Mouse (Mus musculus): ENCODE data around the gene Atf6b.

Atf6b gene
- long read RNA-seq, experiment 1, transcript Atf6b-201 (18 exons, 2,566 nt), result major isoform, 14 of 22 reads
- long read RNA-seq, experiment 1, partial matches to known transcripts, result 2 of 22 reads
- long read RNA-seq, experiment 1, other reads (novel, unspliced or antisense), result 6 of 22 reads
- long read RNA-seq, experiment 2, transcript Atf6b-201 (18 exons, 2,566 nt), result major isoform, 13 of 21 reads
- long read RNA-seq, experiment 2, partial matches to known transcripts, result 4 of 21 reads
- long read RNA-seq, experiment 2, other reads (novel, unspliced or antisense), result 4 of 21 reads

DNA sequence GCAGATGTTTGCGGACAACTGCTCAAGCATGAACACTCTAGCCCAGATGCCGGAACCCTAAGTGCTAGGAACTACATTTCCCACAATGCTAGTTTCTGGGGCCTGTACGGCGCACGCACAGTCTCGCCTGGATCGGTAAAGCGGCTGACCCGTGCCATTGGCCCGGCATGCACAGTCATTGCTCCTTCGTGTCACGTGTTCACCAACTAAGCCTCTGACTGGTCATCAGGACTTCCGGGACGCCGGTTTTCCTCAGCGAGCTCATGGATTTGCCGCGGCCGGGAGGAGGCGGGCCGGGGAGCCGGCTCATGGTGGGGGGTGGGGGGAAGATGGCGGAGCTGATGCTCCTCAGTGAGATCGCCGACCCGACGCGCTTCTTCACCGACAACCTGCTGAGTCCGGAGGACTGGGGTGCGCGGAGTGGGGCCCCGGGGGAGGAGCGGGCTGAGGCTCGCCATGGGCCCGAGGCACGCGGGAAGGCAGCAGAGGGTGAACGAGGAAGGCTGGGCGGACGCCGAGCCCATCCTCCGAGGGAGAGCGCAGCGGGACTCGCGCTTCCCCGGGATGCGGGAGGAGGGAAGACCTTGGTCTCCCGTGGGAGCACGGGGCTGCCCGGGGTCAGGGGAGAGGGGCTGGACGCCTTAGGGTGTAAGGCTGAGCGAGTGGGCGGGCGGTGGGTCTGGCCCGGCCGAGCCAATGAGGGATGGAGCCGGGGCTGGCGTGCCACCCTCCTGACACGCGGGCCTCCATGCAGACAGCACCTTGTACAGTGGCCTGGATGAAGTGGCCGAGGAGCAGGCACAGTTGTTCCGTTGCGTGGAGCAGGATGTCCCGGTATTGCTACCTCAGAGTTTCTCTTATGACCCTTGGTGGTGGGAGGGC, at the start of gene Atf6b:
Gene Atf6b (plus strand): TSS at position 241 of the 882 bp plus-strand sequence.
- intact Hi-C loops (cut with DNase I), result no loop called here

DNA sequence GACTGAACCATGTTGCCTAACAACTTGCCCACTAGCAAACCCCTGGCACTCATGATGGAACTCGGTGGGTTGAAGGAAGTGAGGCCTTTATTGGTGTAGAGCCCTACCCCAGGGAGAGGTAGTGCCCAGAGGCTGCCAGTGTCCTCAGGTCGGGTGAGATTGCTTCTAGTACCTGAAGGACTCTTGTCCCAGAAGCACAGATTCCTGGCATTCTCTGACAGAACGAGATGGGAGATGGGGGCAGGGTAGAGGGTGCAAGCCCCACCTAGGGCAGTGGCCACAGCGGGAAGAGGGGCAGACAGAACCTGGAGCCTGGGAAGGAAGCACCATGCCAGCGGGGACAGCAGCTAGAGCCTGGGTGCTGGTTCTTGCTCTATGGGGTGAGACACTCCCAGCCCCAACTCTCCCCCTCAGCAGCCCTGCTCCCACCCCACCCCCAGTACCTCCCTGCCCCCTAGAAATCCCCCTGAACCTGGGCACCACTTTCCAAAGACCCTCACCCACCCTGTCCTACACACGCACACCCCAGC, 49.3 kb upstream of the Atf6b start, which contains the start of gene Ager:
Gene Ager (plus strand): TSS at position 297 of the 530 bp plus-strand sequence.
- intact Hi-C loops (cut with DNase I), result no loop called here

DNA sequence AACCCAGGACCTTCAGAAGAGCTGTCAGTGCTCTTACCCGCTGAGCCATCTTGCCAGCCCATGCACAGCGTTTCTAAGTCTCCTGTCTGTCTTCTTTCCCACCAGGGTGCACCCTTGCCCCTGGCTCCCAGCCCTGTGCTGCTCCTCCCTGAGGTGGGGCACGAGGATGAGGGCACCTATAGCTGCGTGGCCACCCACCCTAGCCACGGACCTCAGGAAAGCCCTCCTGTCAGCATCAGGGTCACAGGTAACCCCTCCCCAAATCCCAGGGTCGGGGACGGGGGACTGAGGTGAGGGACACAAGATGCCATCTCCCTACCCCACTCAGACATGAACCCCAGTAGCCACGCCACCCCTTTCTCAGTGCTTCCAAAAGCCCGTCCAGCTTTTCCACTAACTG, 47.1 kb upstream of the Atf6b start:
- intact Hi-C loops (cut with DNase I), result no loop called here

GRCm38 (mm10) chr17:34601796-34602195, 45.1 kb upstream of the Atf6b start:
- intact Hi-C loops (cut with DNase I), result no loop called here

- intact Hi-C loops (cut with DNase I), result no loop called here
These were observed 43.4 kb upstream of the Atf6b start, which contains the start of gene Rnf5 for GRCm38 (mm10) chr17:34603375-34604060. Rnf5 (minus strand) TSS chr17:34603690.

GRCm38 (mm10) chr17:34604061-34604508, 42.9 kb upstream of the Atf6b start, which contains the start of gene Agpat1:
Agpat1 (plus strand) TSS chr17:34604262.
- intact Hi-C loops (cut with DNase I), result no loop called here

DNA sequence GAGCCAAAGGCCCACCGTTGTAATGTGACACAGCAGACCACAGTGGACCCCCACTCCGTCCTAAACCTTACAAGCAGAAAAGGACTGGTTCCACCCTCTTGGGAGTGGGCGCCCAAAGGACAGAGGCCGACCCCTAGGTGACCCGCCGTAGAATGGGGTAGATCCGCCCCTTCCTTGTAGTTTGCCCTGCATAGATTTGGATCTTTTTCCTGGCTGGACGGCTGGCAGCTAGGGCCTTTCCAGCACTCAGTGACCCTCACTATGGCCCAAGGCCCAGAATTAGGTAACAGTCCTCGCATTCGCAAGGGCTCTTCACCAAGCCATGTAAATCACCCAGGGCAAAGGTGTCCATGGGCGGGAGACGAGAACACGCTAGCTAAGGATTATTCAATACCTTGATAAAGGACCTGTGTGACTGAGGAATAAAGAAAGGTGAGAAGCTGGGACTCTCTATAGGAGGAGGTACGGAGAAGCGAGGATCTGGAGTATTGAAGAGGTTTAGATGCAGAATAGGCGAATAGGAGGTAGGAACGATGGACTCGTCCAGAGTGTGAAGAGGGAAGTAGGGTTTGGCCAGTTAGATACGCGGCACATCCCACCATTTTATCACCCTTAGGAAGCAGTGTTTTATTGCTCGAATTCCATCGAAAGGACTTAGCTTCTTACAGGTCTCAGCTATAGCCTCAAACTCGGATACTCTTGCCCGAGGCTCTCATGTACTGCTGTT, 42.3 kb upstream of the Atf6b start:
- intact Hi-C loops (cut with DNase I), result no loop called here

GRCm38 (mm10) chr17:34605609-34606008, 41.3 kb upstream of the Atf6b start:
- intact Hi-C loops (cut with DNase I), result no loop called here

GRCm38 (mm10) chr17:34606186-34607039, 40.5 kb upstream of the Atf6b start:
- intact Hi-C loops (cut with DNase I), result no loop called here

- intact Hi-C loops (cut with DNase I), result no loop called here
These were observed 38.9 kb upstream of the Atf6b start for GRCm38 (mm10) chr17:34607997-34608396.

DNA sequence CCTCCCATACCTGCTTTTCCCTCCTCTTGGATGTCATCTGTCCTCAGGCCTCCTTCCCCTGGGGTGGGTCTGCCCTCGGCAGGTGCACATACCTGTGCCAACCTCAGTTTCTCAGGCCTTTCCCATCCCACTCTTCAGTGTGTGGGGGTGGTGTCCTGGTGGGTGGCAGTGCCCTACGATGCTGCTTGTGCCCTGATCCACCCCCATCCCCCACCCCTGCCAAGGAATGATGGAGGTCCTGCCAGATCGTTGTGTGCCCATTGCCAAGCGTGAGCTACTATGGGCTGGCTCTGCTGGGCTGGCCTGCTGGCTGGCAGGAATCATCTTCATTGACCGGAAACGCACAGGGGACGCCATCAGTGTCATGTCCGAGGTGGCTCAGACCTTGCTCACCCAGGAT, 35.9 kb upstream of the Atf6b start:
- intact Hi-C loops (cut with DNase I), result no loop called here

DNA sequence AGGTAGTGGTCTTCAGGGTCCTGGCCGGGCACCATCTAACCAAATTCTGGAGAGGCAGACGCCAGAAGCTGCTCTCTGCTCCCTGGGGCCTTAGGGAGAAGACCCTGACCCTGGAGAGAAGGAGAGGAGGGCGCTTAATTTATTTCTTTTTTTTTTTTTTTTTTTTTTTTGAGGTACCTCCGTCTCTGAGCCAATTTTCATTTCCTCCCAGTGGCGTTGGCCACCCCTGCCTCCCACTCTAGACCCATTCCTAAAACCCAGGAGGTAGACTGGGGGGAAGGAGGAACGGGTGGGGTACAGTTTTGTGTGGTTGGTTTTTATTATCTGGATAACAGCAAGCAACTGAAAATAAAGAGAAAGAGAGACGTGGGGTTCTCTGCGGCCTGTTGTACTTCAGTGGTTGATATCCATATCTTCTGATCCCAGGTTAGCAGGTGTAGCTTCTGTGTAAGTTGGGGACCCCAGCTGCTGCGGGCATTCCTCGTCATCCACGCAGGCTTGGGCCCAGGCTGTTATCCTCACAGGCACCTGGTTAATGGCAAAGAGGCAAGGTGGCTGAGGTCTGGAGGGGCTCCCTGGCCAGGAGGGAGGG, 33.8 kb upstream of the Atf6b start:
- intact Hi-C loops (cut with DNase I), result no loop called here

GRCm38 (mm10) chr17:34613830-34614229, 33.1 kb upstream of the Atf6b start:
- intact Hi-C loops (cut with DNase I), result no loop called here

DNA sequence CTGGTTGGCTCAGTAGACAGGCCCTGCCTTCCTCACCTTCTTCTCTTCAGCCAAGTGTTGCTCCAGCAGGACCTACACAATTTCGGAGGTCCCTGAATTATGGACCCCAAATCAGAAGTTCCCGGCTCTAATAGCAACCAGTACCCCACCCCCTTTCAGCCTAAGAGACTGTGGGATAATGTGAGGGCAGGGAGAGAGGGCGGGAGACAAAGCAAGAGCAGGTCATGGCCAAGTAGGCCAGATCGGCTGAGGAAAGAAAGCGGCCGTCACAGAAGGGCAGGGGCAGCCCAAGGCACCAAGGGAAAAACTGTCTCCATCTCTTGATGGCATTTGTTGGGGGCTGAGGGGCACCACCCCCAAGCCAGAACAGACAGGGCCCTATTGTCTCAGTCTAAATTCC, 31.1 kb upstream of the Atf6b start, which contains the start of gene Egfl8:
Gene Egfl8 (minus strand): TSS at position 101 of the 400 bp plus-strand sequence.
- intact Hi-C loops (cut with DNase I), result loop anchor here (5.0 kb wide), 3 partner anchors 36 to 59 kb away; no protein-coding TSS in a partner anchor

DNA sequence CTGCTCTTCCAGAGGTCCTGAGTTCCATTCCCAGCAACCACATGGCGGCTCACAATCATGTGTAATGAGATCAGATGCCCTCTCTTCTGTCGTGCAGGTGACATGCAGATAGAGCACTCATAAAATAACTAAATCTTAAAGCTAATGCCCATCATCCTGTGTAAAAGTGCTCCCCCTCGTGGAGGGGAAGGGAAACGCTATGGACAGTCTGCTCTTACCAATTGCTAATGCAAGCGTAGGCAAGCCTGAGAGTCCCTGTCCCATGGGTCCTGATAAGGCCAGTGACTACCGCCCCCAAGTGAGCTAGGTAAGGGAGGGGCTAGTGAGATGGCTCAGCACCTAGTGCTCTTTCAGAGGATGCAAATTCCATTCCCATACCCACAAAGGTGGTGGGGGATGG, 27.9 kb upstream of the Atf6b start:
- intact Hi-C loops (cut with DNase I), result loop anchor here (2.0 to 5.0 kb wide), 4 partner anchors 33 to 178 kb away; no protein-coding TSS in a partner anchor

- intact Hi-C loops (cut with DNase I), result no loop called here
These were observed 25.9 kb upstream of the Atf6b start for GRCm38 (mm10) chr17:34621006-34621405.

DNA sequence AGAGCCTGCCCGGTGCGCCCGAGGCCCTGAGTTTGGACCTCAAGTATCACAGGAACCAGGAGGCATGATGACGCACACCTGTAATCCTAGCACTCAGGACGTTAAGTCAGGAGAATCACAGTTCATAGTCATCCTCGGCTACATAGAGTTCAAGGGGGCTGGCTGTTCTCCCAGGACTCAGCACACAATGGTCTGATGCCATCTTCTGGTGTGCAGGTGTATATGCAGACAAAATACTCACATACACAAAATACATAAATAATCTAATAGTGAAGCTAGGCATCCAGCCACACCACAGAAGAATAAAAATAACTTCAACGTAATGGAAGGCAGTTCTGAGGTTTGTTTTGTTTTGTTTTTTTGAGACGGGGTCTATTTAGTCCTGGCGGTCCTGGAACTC, 23.8 kb upstream of the Atf6b start:
- intact Hi-C loops (cut with DNase I), result no loop called here

- intact Hi-C loops (cut with DNase I), result no loop called here
These were observed 22.0 kb upstream of the Atf6b start for GRCm38 (mm10) chr17:34624981-34625380.
